Mouse (Mus musculus) small intestine, adult 2 months (tissue): ENCODE data around the gene Rsph3b. TPM values are rescaled to one million over a fixed set of nuclear protein-coding genes. Genes with fewer than 3 reads are reported as not detected.
"Not testable (repeated sequence)": the region's sequence is repeated elsewhere in the genome, so short reads cannot be mapped to it uniquely, and the experiment has no call there.

Experiments used
- H3K27ac ChIP-seq: fragments of 200-500 bp; 2 replicates; pipeline ENCODE4 v1.5.1; 2012; ENCODE audit warnings: low read depth, low read length, control low read depth, inconsistent platforms; ENCODE audit not compliant: insufficient read depth
- H3K27me3 ChIP-seq: fragments of 200-500 bp; 2 replicates; pipeline ENCODE4 v1.6.1; 2012; ENCODE audit warnings: mild to moderate bottlenecking, moderate library complexity, low read length, inconsistent platforms; ENCODE audit not compliant: control insufficient read depth, insufficient read depth
- H3K36me3 ChIP-seq: fragments of 200-500 bp; 2 replicates; pipeline ENCODE4 v1.6.1; 2012; ENCODE audit warnings: mild to moderate bottlenecking, low read length, control low read depth, inconsistent platforms; ENCODE audit not compliant: control insufficient read depth, insufficient read depth
- H3K4me1 ChIP-seq: fragments of 200-500 bp; 2 replicates; pipeline ENCODE4 v1.6.1; 2012; ENCODE audit warnings: low read length, inconsistent platforms, mixed read lengths; ENCODE audit not compliant: control insufficient read depth, insufficient read depth, insufficient read length
- H3K4me3 ChIP-seq: fragments of 200-500 bp; 2 replicates; pipeline ENCODE4 v1.5.1; 2012; ENCODE audit warnings: low read depth, mild to moderate bottlenecking, control low read depth, inconsistent platforms, low read length, moderate library complexity
- WGBS: fragments of 180-500 bp; shearing (Covaris S2); methylation state at CpG from one replicate; pipeline ENCODE4 v1.1.7; 2018; 5-methylcytosine and 5-hydroxymethylcytosine counted together
- polyA plus RNA-seq: library from polyadenylated mRNA; depleted of rRNA; stranded (reverse); fragments of >200 nt; gene quantifications from 2 replicates; pipeline ENCODE4 v1.2.3, GENCODE M21; 2012

Rsph3b gene
- polyA plus RNA-seq, 1 experiment = 33.4 TPM

DNA sequence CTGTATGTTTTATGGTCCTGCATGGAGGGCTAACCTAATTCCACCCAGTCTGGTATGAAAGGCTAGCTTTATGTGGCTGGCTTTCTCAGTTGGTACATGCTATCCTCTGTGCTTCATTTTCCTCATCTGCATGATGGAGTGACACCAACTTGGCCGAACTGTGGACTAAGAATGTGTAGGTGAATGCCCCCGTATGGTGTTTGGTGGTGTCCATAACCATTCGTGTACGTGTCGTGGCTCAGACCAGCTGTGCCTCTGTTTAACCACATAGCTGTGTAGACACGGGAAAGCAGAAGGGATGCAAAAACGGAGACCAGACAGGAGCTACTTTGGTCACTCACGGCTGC, 872 bp downstream of the Rsph3b start:
- not testable (repeated sequence) for H3K27ac ChIP-seq, H3K4me1 ChIP-seq, H3K27me3 ChIP-seq, H3K36me3 ChIP-seq
- WGBS = 0% methylated on average over 1 of the region's 8 CpGs
- H3K4me3 ChIP-seq = peak overlapping the region; percentile 64

DNA sequence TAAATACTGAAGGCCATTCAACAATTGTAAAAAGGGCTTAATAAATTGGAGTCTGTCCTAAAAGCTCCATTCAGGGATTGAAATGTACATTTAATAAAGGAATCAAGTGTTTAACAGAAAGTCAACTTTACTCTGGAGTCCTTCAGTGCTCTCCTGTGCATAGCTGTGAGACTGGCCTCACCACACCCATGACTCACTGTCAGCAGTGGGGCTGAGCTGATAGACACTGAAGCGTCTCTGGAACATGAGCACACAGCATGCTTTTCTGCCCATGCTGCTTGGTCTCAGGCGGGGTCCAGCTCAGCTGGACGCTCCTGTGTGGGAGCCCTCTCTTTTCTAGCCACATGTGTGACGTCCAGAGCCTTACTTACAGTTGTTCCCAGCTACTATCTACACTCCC, 5.9 kb downstream of the Rsph3b start:
- no CpG with 5 or more reads among the region's 4 CpGs for WGBS
- not testable (repeated sequence) for H3K4me3 ChIP-seq, H3K36me3 ChIP-seq, H3K27ac ChIP-seq, H3K4me1 ChIP-seq, H3K27me3 ChIP-seq

DNA sequence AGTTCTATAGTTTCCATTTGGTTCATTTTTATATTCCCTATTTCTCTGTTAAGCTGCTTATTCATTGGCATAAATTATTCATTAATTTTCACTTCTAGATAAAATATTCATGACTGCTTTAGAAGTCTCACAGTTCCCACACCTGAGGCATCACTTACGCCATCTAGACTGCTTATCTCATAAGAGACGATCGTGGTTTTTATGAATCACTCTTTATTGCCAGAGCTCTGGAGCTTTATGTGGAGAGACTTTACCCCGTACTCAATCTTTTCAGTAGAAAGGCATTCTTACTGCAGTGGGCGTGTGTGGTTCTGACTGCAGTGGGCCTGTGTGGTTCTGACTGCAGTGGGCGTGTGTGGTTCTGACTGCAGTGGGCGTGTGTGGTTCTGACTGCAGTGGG, 16.9 kb downstream of the Rsph3b start:
- not testable (repeated sequence) for H3K27ac ChIP-seq, H3K36me3 ChIP-seq, H3K4me1 ChIP-seq, H3K27me3 ChIP-seq, H3K4me3 ChIP-seq
- 53% methylated on average over 7 of the region's 7 CpGs for WGBS

DNA sequence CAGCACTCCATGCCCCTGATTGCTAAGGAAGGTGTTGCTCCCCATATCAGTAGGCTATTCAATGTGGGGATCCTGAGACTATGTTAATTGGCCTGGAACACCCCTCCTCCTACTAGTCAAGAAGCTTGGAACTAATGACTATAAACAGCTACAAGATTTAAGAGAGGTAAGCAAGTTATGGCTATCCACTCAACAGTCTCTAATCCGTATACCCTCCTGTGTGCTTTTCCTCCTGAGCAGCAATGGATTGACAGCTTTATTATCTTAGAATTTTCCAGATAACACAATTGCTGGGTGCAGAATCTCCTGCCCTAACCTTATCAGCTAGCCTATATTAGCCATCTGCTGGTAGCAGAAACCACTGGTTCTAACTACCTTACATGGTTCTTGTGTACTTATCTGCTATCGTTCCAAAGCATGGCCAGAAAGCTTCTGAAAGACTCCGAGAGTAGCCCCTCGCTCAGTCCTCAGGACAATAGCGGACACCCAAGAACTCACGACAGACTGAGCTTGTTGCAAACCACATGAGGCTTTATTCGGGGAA, 28.1 kb downstream of the Rsph3b start:
- H3K4me1 ChIP-seq, H3K36me3 ChIP-seq, H3K27me3 ChIP-seq, H3K4me3 ChIP-seq, H3K27ac ChIP-seq: not testable (repeated sequence)
- WGBS = 74% methylated on average over 7 of the region's 7 CpGs

DNA sequence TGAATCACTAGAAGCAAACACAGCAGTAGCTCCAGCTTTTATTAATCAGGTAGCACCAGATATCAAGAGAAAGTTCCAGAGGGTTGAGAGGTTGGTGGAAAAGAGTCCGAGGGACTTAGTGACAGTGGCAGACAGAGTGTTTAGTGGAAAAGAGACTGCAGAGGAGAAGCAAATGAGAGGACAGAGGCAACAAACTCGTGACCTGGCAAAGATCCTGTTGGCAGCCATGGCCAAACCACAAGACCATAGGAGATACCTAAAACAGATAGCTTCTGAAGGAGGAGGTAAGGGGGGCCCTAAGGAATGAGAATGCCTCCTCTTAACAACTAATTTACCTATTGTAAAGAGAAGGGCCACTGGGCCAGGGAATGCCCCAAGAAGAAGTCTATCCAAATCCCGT, 29.1 kb downstream of the Rsph3b start:
- not testable (repeated sequence) for H3K4me1 ChIP-seq, H3K4me3 ChIP-seq, H3K27ac ChIP-seq, H3K36me3 ChIP-seq, H3K27me3 ChIP-seq
- WGBS = 91% methylated on average over 3 of the region's 3 CpGs

DNA sequence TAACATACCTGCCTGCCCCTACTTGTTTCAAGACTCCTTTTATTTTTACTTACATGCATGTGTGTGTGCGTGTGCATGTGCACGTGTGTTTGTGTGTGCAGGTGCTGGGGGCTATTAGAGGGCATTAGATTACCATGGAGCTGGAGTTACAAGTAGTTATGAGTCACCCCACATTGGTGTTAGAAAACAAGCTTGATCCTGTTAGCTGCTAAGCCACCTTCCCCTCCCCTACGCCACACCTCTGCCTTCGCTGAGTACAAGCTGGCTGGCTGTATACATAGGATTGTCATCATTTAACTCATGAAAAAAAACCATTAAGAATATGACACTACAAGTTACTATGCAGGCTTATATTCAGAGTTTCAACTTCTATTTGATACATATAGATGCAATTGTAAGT, 33.2 kb downstream of the Rsph3b start:
- H3K27me3 ChIP-seq, H3K4me1 ChIP-seq, H3K27ac ChIP-seq, H3K4me3 ChIP-seq, H3K36me3 ChIP-seq: not testable (repeated sequence)
- 100% methylated on average over 3 of the region's 4 CpGs for WGBS

DNA sequence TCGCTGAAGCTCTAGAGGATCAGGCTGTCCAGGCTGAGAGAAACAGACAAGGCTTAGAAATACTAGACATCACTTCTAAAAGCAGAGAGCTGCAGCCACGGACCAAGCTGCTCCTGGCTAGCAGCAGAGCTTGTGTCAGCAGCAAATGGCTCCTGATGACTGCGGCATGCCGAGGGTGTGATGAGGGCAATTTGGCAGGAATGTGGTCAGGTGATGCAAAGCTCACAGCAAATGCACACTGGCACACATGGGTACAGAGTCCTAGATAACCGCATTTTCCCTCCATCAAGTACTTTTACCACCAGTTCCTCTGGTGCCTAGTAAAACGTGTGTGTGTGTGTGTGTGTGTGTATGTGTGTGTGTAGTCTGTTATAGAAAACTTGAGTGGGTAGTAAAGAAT, 34.4 kb downstream of the Rsph3b start:
- H3K36me3 ChIP-seq, H3K4me1 ChIP-seq, H3K27ac ChIP-seq, H3K27me3 ChIP-seq, H3K4me3 ChIP-seq: not testable (repeated sequence)
- 32% methylated on average over 2 of the region's 6 CpGs for WGBS

DNA sequence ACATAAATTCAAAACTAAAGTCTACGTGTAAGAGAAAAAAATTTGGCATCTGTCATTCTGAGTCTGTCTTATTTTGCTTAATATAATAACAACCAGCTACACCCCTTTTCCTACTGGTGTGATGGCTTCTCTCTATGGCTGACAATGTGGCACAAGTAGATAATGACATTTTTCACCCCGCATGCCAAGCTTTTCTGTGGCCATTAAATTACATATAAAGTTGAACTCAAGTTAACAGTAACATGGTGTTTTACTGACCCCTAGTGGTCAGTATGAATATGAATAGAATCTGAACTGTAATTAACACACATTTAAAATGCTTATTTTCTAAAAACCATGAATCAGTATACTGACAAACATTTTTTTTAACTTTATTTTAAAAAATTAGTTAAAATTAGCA, 48.1 kb downstream of the Rsph3b start:
- not testable (repeated sequence) for H3K4me1 ChIP-seq, H3K4me3 ChIP-seq, H3K36me3 ChIP-seq, H3K27me3 ChIP-seq, H3K27ac ChIP-seq
- WGBS = 79% methylated on average over 1 of the region's 2 CpGs

DNA sequence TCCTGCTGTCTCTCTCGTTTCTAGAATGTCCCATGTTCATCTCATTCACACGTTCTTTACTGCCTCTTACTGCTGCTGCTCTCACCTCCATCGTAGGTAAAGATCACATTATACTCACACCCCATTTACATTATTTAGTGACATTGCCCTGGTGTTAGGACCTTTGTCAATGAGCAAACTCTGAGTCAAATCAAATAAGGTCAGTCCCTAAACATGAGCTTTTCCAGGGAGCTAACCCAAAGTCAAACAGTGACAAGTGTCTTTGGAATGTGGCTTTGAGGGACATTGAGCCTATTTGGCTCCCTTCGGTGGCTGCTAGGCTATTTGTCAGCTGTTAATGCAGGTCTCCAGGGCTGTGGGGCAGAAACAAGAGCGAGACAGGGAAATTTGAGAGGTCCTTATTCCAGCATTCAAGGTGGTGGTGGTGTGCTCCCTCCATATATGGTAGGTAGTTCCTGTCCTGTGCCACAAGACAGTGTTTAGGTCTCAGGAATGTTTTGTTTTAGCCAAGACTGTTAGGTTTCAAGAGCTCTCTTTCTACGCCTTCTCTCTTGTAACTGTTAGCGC, 50.4 kb downstream of the Rsph3b start:
- not testable (repeated sequence) for H3K4me1 ChIP-seq, H3K27ac ChIP-seq, H3K36me3 ChIP-seq, H3K27me3 ChIP-seq, H3K4me3 ChIP-seq
- WGBS = 56% methylated on average over 7 of the region's 7 CpGs
